Mouse (Mus musculus): ENCODE results near the gene Slc22a14. TPM values are rescaled to one million over a fixed set of nuclear protein-coding genes. Genes with fewer than 3 reads are reported as not detected.
"Not testable (repeated sequence)": the region's sequence is repeated elsewhere in the genome, so short reads cannot be mapped to it uniquely, and the experiment has no call there.

Slc22a14 gene
- polyA plus RNA-seq, 1 experiment: not detected

- DNase-seq: no peak
- H3K4me3 ChIP-seq (replicated peaks; ENCODE audit: insufficient read depth, low read depth, low read length): no peak overlapping the region
- no peaks in the 10 kb centered on the region for H3K27me3 ChIP-seq (ENCODE audit: control insufficient read depth, insufficient read depth, low read length)
- no peak overlapping the region for H3K27ac ChIP-seq (ENCODE audit: insufficient read depth, low read length)
- no peaks in the 10 kb centered on the region for H3K4me1 ChIP-seq (ENCODE audit: control insufficient read depth, insufficient read depth, low read length)
- TF ChIP-seq POLR2A (IDR thresholded peaks at IDR 0.05; ENCODE audit: borderline replicate concordance, insufficient read depth, low read length): no peak
- TF ChIP-seq CTCF (IDR thresholded peaks at IDR 0.05; ENCODE audit: borderline replicate concordance, insufficient read depth, low read depth, low read length): no peak
- 67% methylated on average over 3 of the region's 3 CpGs for WGBS
These were observed 9.7 kb upstream of the Slc22a14 start for GRCm38 (mm10) chr9:119375008-119375407.

GRCm38 (mm10) chr9:119371251-119371650, 5.9 kb upstream of the Slc22a14 start:
- Histone ChIP-seq H3K27me3 (ENCODE audit: control insufficient read depth, insufficient read depth, low read length) (no peaks in the 10 kb centered on the region), H3K4me1 (ENCODE audit: control insufficient read depth, insufficient read depth, low read length) (no peaks in the 10 kb centered on the region), H3K27ac (ENCODE audit: insufficient read depth, low read length) (no peak overlapping the region), H3K4me3 (replicated peaks; ENCODE audit: insufficient read depth, low read depth, low read length) (no peak overlapping the region)
- DNase-seq: no peak
- TF ChIP-seq POLR2A (IDR thresholded peaks at IDR 0.05; ENCODE audit: borderline replicate concordance, insufficient read depth, low read length) (no peak), CTCF (IDR thresholded peaks at IDR 0.05; ENCODE audit: borderline replicate concordance, insufficient read depth, low read depth, low read length) (no peak)
- WGBS: 90% methylated on average over 4 of the region's 4 CpGs

- DNase-seq; H3K4me1 ChIP-seq (ENCODE audit: control insufficient read depth, insufficient read depth, low read length); H3K4me3 ChIP-seq (replicated peaks; ENCODE audit: insufficient read depth, low read depth, low read length); H3K27me3 ChIP-seq (ENCODE audit: control insufficient read depth, insufficient read depth, low read length); H3K27ac ChIP-seq (ENCODE audit: insufficient read depth, low read length): not testable (repeated sequence)
- WGBS: 86% methylated on average over 4 of the region's 4 CpGs
These were observed 5.4 kb upstream of the Slc22a14 start for GRCm38 (mm10) chr9:119370770-119371169.

- Histone ChIP-seq H3K4me3 (replicated peaks; ENCODE audit: insufficient read depth, low read depth, low read length) (no peak overlapping the region), H3K27me3 (ENCODE audit: control insufficient read depth, insufficient read depth, low read length) (no peaks in the 10 kb centered on the region), H3K27ac (ENCODE audit: insufficient read depth, low read length) (no peak overlapping the region), H3K4me1 (ENCODE audit: control insufficient read depth, insufficient read depth, low read length) (no peaks in the 10 kb centered on the region)
- TF ChIP-seq CTCF (IDR thresholded peaks at IDR 0.05; ENCODE audit: borderline replicate concordance, insufficient read depth, low read depth, low read length) (no peak), POLR2A (IDR thresholded peaks at IDR 0.05; ENCODE audit: borderline replicate concordance, insufficient read depth, low read length) (no peak)
- WGBS: 94% methylated on average over 3 of the region's 3 CpGs
- DNase-seq: no peak
These were observed 3.0 kb upstream of the Slc22a14 start for GRCm38 (mm10) chr9:119368367-119368766.

- Histone ChIP-seq H3K4me3 (replicated peaks; ENCODE audit: insufficient read depth, low read depth, low read length) (no peak overlapping the region), H3K4me1 (ENCODE audit: control insufficient read depth, insufficient read depth, low read length) (no peaks in the 10 kb centered on the region), H3K27me3 (ENCODE audit: control insufficient read depth, insufficient read depth, low read length) (no peaks in the 10 kb centered on the region), H3K27ac (ENCODE audit: insufficient read depth, low read length) (no peak overlapping the region)
- TF ChIP-seq POLR2A (IDR thresholded peaks at IDR 0.05; ENCODE audit: borderline replicate concordance, insufficient read depth, low read length) (no peak), CTCF (IDR thresholded peaks at IDR 0.05; ENCODE audit: borderline replicate concordance, insufficient read depth, low read depth, low read length) (no peak)
- WGBS: 94% methylated on average over 12 of the region's 12 CpGs
- DNase-seq: no peak
These were observed 2.1 kb downstream of the Slc22a14 start for GRCm38 (mm10) chr9:119363229-119363628.

GRCm38 (mm10) chr9:119361416-119361815, 3.9 kb downstream of the Slc22a14 start:
- no peaks in the 10 kb centered on the region for H3K4me1 ChIP-seq (ENCODE audit: control insufficient read depth, insufficient read depth, low read length)
- no peak overlapping the region for H3K27ac ChIP-seq (ENCODE audit: insufficient read depth, low read length)
- DNase-seq: no peak
- TF ChIP-seq CTCF (IDR thresholded peaks at IDR 0.05; ENCODE audit: borderline replicate concordance, insufficient read depth, low read depth, low read length): no peak
- no peak for TF ChIP-seq POLR2A (IDR thresholded peaks at IDR 0.05; ENCODE audit: borderline replicate concordance, insufficient read depth, low read length)
- H3K27me3 ChIP-seq (ENCODE audit: control insufficient read depth, insufficient read depth, low read length): no peaks in the 10 kb centered on the region
- 97% methylated on average over 5 of the region's 5 CpGs for WGBS
- no peak overlapping the region for H3K4me3 ChIP-seq (replicated peaks; ENCODE audit: insufficient read depth, low read depth, low read length)

GRCm38 (mm10) chr9:119358058-119358429, 7.3 kb downstream of the Slc22a14 start:
- WGBS: 23% methylated on average over 9 of the region's 9 CpGs
- H3K4me1 ChIP-seq (ENCODE audit: control insufficient read depth, insufficient read depth, low read length): no peaks in the 10 kb centered on the region
- TF ChIP-seq POLR2A (IDR thresholded peaks at IDR 0.05; ENCODE audit: borderline replicate concordance, insufficient read depth, low read length): no peak
- TF ChIP-seq CTCF (IDR thresholded peaks at IDR 0.05; ENCODE audit: borderline replicate concordance, insufficient read depth, low read depth, low read length): no peak
- H3K4me3 ChIP-seq (replicated peaks; ENCODE audit: insufficient read depth, low read depth, low read length): peak overlapping the region; percentile 47
- DNase-seq: no peak
- no peak overlapping the region for H3K27ac ChIP-seq (ENCODE audit: insufficient read depth, low read length)
- no peaks in the 10 kb centered on the region for H3K27me3 ChIP-seq (ENCODE audit: control insufficient read depth, insufficient read depth, low read length)

GRCm38 (mm10) chr9:119357331-119358057, 7.9 kb downstream of the Slc22a14 start, which contains the start of gene Xylb:
Gene Xylb, plus strand, starts transcription at chr9:119357381.
- WGBS: 1% methylated on average over 65 of the region's 65 CpGs
- Histone ChIP-seq H3K27ac (ENCODE audit: insufficient read depth, low read length) (no peak within 1 kb of the TSS), H3K4me3 (replicated peaks; ENCODE audit: insufficient read depth, low read depth, low read length) (peak within 1 kb of the TSS; percentile 47), H3K4me1 (ENCODE audit: control insufficient read depth, insufficient read depth, low read length) (no peaks in the 10 kb centered on the region), H3K27me3 (ENCODE audit: control insufficient read depth, insufficient read depth, low read length) (no peaks in the 10 kb centered on the region)
- DNase-seq: peak; percentile 89 to 92
- peak; percentile 61; the same call in 1 of the 2 replicates for TF ChIP-seq POLR2A (IDR thresholded peaks at IDR 0.05; ENCODE audit: borderline replicate concordance, insufficient read depth, low read length)
- peak; percentile 82 for TF ChIP-seq CTCF (IDR thresholded peaks at IDR 0.05; ENCODE audit: borderline replicate concordance, insufficient read depth, low read depth, low read length)

Data from cerebellum, adult 2 months (tissue).